Mouse (Mus musculus): ENCODE data around the gene Fut2. TPM values are rescaled to one million over a fixed set of nuclear protein-coding genes. Genes with fewer than 3 reads are reported as not detected.

Fut2 gene
- total and polyA plus RNA-seq, 2 experiments from 2014 or later: 0.13 TPM; not detected in 1

DNA sequence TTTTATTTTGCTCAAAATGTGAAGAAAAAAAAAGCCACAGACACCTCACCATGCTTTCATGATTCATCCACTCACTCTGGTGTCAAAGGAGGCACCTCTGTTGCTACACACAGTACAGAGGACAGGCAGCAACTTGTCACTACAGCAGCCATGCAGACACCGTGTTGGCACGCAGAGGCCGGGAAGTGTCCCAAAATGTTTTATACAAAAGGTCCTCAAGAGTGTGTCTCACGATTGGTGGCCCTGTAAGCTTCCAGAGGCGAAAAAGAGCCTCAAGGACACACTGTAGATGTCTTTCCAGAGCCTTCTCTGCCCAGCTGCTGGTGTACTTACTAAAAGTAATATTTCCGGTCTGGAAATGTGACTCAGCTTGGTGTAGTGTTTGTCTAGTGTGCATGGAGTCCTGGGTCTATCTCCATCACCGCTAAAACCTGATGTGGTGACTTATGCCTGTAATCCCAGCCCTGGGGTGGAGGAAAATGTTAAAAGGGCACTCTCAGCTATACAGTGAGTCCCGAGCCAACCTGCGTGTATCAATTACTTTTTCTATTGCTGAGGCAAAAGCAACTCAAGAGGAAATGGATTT is 60.4 kb downstream of the Fut2 start:
- Histone ChIP-seq H3K27me3 (ENCODE audit: insufficient read depth, low read length) (no peaks in the 10 kb centered on the region), H3K36me3 (ENCODE audit: insufficient read depth) (no peaks in the 10 kb centered on the region), H3K27ac (ENCODE audit: low read depth, low read length) (no peak overlapping the region), H3K4me1 (ENCODE audit: insufficient read depth) (no peaks in the 10 kb centered on the region), H3K4me3 (ENCODE audit: low read depth, low read length) (no peak overlapping the region), H3K4me2 (ENCODE audit: low read depth) (no peak overlapping the region), H3K9ac (no peak overlapping the region), H3K9me3 (ENCODE audit: low read length) (no peaks in the 10 kb centered on the region)
- no peak for TF ChIP-seq CTCF (IDR thresholded peaks at IDR 0.05; ENCODE audit: low read depth)
- 78% methylated on average over 9 of the region's 9 CpGs for WGBS
- ATAC-seq (no peak), DNase-seq (no peak)

DNA sequence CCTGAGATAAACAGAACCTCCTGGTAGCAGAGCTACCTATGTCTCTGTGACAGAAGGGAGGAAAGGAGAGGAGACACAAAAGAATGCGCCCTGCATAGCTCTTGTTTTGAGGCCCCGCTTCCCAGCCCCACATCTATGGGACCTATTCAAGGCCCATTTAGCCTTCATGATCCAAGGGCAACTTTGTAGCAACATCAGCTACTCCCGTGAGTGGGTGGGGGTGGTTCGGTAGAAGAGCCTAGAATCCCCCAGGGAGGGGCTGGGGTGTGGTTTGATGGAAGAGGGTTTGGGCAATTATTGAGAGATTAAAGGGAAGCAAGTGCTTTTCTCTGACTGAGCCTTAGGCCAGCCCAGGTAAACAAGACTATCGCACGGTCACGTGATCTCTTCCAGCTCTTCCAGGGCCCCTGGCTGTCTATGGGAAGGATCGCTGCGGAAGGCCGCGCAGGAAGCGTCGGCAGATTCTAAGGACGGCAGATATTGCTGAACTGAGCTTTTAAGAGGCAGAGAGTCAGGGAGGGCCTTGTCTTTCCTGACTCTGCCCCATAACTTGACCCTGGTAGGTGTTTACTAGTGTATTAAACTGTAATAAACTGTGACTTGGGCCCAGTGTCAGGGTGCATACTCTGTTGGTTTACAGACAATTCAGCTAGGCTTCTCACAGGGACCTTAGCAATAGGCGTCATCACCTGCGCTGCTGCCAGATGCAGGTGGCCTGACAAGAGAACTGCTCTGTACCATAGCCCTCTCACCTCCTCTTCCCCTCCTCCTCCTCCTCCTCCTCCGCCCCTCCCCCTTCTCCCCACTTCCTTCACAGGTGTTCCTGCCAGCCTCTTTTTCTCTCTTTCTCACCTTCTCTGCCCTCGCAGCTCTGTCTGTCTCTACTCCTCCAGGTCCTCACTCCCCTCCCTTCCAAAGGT is 67.0 kb downstream of the Fut2 start:
- Histone ChIP-seq H3K9ac (no peak overlapping the region), H3K4me3 (ENCODE audit: low read depth, low read length) (no peak overlapping the region), H3K9me3 (ENCODE audit: low read length) (no peaks in the 10 kb centered on the region), H3K36me3 (ENCODE audit: insufficient read depth) (no peaks in the 10 kb centered on the region), H3K4me1 (ENCODE audit: insufficient read depth) (no peaks in the 10 kb centered on the region), H3K27me3 (ENCODE audit: insufficient read depth, low read length) (no peaks in the 10 kb centered on the region), H3K27ac (ENCODE audit: low read depth, low read length) (no peak overlapping the region), H3K4me2 (ENCODE audit: low read depth) (no peak overlapping the region)
- no peak for DNase-seq
- TF ChIP-seq CTCF (IDR thresholded peaks at IDR 0.05; ENCODE audit: low read depth): no peak
- 53% methylated on average over 18 of the region's 18 CpGs for WGBS
- ATAC-seq: no peak

Other genes with a start within 250 kb of the Fut2 start
Only the 30 nearest of the 35 such genes appear.
- 2,541 and 3,015 TPM in 2 replicates for gene Ftl1, start 206.5 kb downstream of the Fut2 start, total RNA-seq (2014; rRNA removed)
- gene Ftl1, start 206.5 kb downstream of the Fut2 start, polyA plus RNA-seq (2015; fragmentation: Nextera tagmentation; extraction: Ambion mirVana): 5,542 and 6,210 TPM in 2 replicates
- gene Bax, start 199.5 kb downstream of the Fut2 start, total RNA-seq (2014; rRNA removed): 120 and 127 TPM in 2 replicates
- 276 and 297 TPM in 2 replicates for gene Bax, start 199.5 kb downstream of the Fut2 start, polyA plus RNA-seq (2015; fragmentation: Nextera tagmentation; extraction: Ambion mirVana)
- gene Tulp2, start 184.5 kb downstream of the Fut2 start, total RNA-seq (2014; rRNA removed): 0.19 and 0.46 TPM in 2 replicates
- 0.07 and 0.25 TPM in 2 replicates for gene Tulp2, start 184.5 kb downstream of the Fut2 start, polyA plus RNA-seq (2015; fragmentation: Nextera tagmentation; extraction: Ambion mirVana)
- gene Gm45808, start 179.6 kb downstream of the Fut2 start, total RNA-seq (2014; rRNA removed): not detected in 2 replicates
- not detected in 2 replicates for gene Gm45808, start 179.6 kb downstream of the Fut2 start, polyA plus RNA-seq (2015; fragmentation: Nextera tagmentation; extraction: Ambion mirVana)
- 3.5 and 4.9 TPM in 2 replicates for gene Dhdh, start 177.6 kb downstream of the Fut2 start, total RNA-seq (2014; rRNA removed)
- 1.9 and 3.6 TPM in 2 replicates for gene Dhdh, start 177.6 kb downstream of the Fut2 start, polyA plus RNA-seq (2015; fragmentation: Nextera tagmentation; extraction: Ambion mirVana)
- 76.8 and 107 TPM in 2 replicates for gene Nucb1, start 156.0 kb downstream of the Fut2 start, total RNA-seq (2014; rRNA removed)
- gene Nucb1, start 156.0 kb downstream of the Fut2 start, polyA plus RNA-seq (2015; fragmentation: Nextera tagmentation; extraction: Ambion mirVana): 103 and 122 TPM in 2 replicates
- gene Ppp1r15a, start 140.1 kb downstream of the Fut2 start, total RNA-seq (2014; rRNA removed): 17.1 and 23.8 TPM in 2 replicates
- 23.9 and 26.3 TPM in 2 replicates for gene Ppp1r15a, start 140.1 kb downstream of the Fut2 start, polyA plus RNA-seq (2015; fragmentation: Nextera tagmentation; extraction: Ambion mirVana)
- gene Plekha4, start 140.1 kb downstream of the Fut2 start, total RNA-seq (2014; rRNA removed): 1.2 and 2.9 TPM in 2 replicates
- 1.2 and 1.8 TPM in 2 replicates for gene Plekha4, start 140.1 kb downstream of the Fut2 start, polyA plus RNA-seq (2015; fragmentation: Nextera tagmentation; extraction: Ambion mirVana)
- not detected in 2 replicates for gene Hsd17b14, start 111.5 kb downstream of the Fut2 start, total RNA-seq (2014; rRNA removed)
- 0.13 and 0.63 TPM in 2 replicates for gene Hsd17b14, start 111.5 kb downstream of the Fut2 start, polyA plus RNA-seq (2015; fragmentation: Nextera tagmentation; extraction: Ambion mirVana)
- gene Bcat2, start 96.2 kb downstream of the Fut2 start, total RNA-seq (2014; rRNA removed): 13.7 and 14.2 TPM in 2 replicates
- gene Bcat2, start 96.2 kb downstream of the Fut2 start, polyA plus RNA-seq (2015; fragmentation: Nextera tagmentation; extraction: Ambion mirVana): 17.7 and 20.2 TPM in 2 replicates
- gene Fgf21, start 50.9 kb downstream of the Fut2 start, total RNA-seq (2014; rRNA removed): not detected in 2 replicates
- not detected in 2 replicates for gene Fgf21, start 50.9 kb downstream of the Fut2 start, polyA plus RNA-seq (2015; fragmentation: Nextera tagmentation; extraction: Ambion mirVana)
- gene Fut1, start 49.1 kb downstream of the Fut2 start, total RNA-seq (2014; rRNA removed): 0.08 and 0.29 TPM in 2 replicates
- not detected in 2 replicates for gene Fut1, start 49.1 kb downstream of the Fut2 start, polyA plus RNA-seq (2015; fragmentation: Nextera tagmentation; extraction: Ambion mirVana)
- 0.08 and 0.14 TPM in 2 replicates for gene Izumo1, start 44.6 kb downstream of the Fut2 start, total RNA-seq (2014; rRNA removed)
- not detected in 2 replicates for gene Izumo1, start 44.6 kb downstream of the Fut2 start, polyA plus RNA-seq (2015; fragmentation: Nextera tagmentation; extraction: Ambion mirVana)
- 26.5 and 37.4 TPM in 2 replicates for gene Rasip1, start 38.9 kb downstream of the Fut2 start, total RNA-seq (2014; rRNA removed)
- 22.8 and 27.2 TPM in 2 replicates for gene Rasip1, start 38.9 kb downstream of the Fut2 start, polyA plus RNA-seq (2015; fragmentation: Nextera tagmentation; extraction: Ambion mirVana)
- 2.2 and 2.8 TPM in 2 replicates for gene Mamstr, start 26.4 kb downstream of the Fut2 start, total RNA-seq (2014; rRNA removed)
- 2.6 TPM in 2 replicates for gene Mamstr, start 26.4 kb downstream of the Fut2 start, polyA plus RNA-seq (2015; fragmentation: Nextera tagmentation; extraction: Ambion mirVana)
- 0.23 and 0.33 TPM in 2 replicates for gene Ntn5, start 17.6 kb upstream of the Fut2 start, total RNA-seq (2014; rRNA removed)
- gene Ntn5, start 17.6 kb upstream of the Fut2 start, polyA plus RNA-seq (2015; fragmentation: Nextera tagmentation; extraction: Ambion mirVana): 0.47 and 0.79 TPM in 2 replicates
- 0.52 and 0.62 TPM in 2 replicates for gene Sec1, start 28.0 kb upstream of the Fut2 start, total RNA-seq (2014; rRNA removed)
- gene Sec1, start 28.0 kb upstream of the Fut2 start, polyA plus RNA-seq (2015; fragmentation: Nextera tagmentation; extraction: Ambion mirVana): 0.18 and 0.34 TPM in 2 replicates
- gene Car11, start 33.4 kb upstream of the Fut2 start, total RNA-seq (2014; rRNA removed): 104 and 122 TPM in 2 replicates
- 92.1 and 102 TPM in 2 replicates for gene Car11, start 33.4 kb upstream of the Fut2 start, polyA plus RNA-seq (2015; fragmentation: Nextera tagmentation; extraction: Ambion mirVana)
- 9.0 and 11.7 TPM in 2 replicates for gene Dbp, start 38.7 kb upstream of the Fut2 start, total RNA-seq (2014; rRNA removed)
- gene Dbp, start 38.7 kb upstream of the Fut2 start, polyA plus RNA-seq (2015; fragmentation: Nextera tagmentation; extraction: Ambion mirVana): 6.4 and 6.6 TPM in 2 replicates
- gene Rpl18, start 49.1 kb upstream of the Fut2 start, total RNA-seq (2014; rRNA removed): 891 and 1,057 TPM in 2 replicates
- 517 and 655 TPM in 2 replicates for gene Rpl18, start 49.1 kb upstream of the Fut2 start, polyA plus RNA-seq (2015; fragmentation: Nextera tagmentation; extraction: Ambion mirVana)
- 19.6 and 21.5 TPM in 2 replicates for gene Sphk2, start 51.6 kb upstream of the Fut2 start, total RNA-seq (2014; rRNA removed)
- 16.5 and 18.7 TPM in 2 replicates for gene Sphk2, start 51.6 kb upstream of the Fut2 start, polyA plus RNA-seq (2015; fragmentation: Nextera tagmentation; extraction: Ambion mirVana)
- gene Fam83e, start 54.8 kb upstream of the Fut2 start, total RNA-seq (2014; rRNA removed): 0.31 and 0.33 TPM in 2 replicates
- 0.09 TPM in 1 of 2 replicates, not detected in the other for gene Fam83e, start 54.8 kb upstream of the Fut2 start, polyA plus RNA-seq (2015; fragmentation: Nextera tagmentation; extraction: Ambion mirVana)
- not detected in 2 replicates for gene Spaca4, start 59.4 kb upstream of the Fut2 start, total RNA-seq (2014; rRNA removed)
- gene Spaca4, start 59.4 kb upstream of the Fut2 start, polyA plus RNA-seq (2015; fragmentation: Nextera tagmentation; extraction: Ambion mirVana): not detected in 2 replicates
- gene Lmtk3, start 117.3 kb upstream of the Fut2 start, total RNA-seq (2014; rRNA removed): 128 and 144 TPM in 2 replicates
- gene Lmtk3, start 117.3 kb upstream of the Fut2 start, polyA plus RNA-seq (2015; fragmentation: Nextera tagmentation; extraction: Ambion mirVana): 8.9 and 12.5 TPM in 2 replicates
- gene Sult2b1, start 118.3 kb upstream of the Fut2 start, total RNA-seq (2014; rRNA removed): 6.5 and 8.9 TPM in 2 replicates
- gene Sult2b1, start 118.3 kb upstream of the Fut2 start, polyA plus RNA-seq (2015; fragmentation: Nextera tagmentation; extraction: Ambion mirVana): 9.6 and 10.0 TPM in 2 replicates
- 253 and 270 TPM in 2 replicates for gene Cyth2, start 148.2 kb upstream of the Fut2 start, total RNA-seq (2014; rRNA removed)
- 282 and 317 TPM in 2 replicates for gene Cyth2, start 148.2 kb upstream of the Fut2 start, polyA plus RNA-seq (2015; fragmentation: Nextera tagmentation; extraction: Ambion mirVana)
- gene Kcnj14, start 158.4 kb upstream of the Fut2 start, total RNA-seq (2014; rRNA removed): 0.54 and 1.00 TPM in 2 replicates
- gene Kcnj14, start 158.4 kb upstream of the Fut2 start, polyA plus RNA-seq (2015; fragmentation: Nextera tagmentation; extraction: Ambion mirVana): 0.48 and 1.1 TPM in 2 replicates
- gene Grwd1, start 164.6 kb upstream of the Fut2 start, total RNA-seq (2014; rRNA removed): 39.3 and 41.8 TPM in 2 replicates
- gene Grwd1, start 164.6 kb upstream of the Fut2 start, polyA plus RNA-seq (2015; fragmentation: Nextera tagmentation; extraction: Ambion mirVana): 55.9 and 60.7 TPM in 2 replicates
- gene Kdelr1, start 206.4 kb upstream of the Fut2 start, total RNA-seq (2014; rRNA removed): 129 TPM in 2 replicates
- 45.8 and 49.6 TPM in 2 replicates for gene Kdelr1, start 206.4 kb upstream of the Fut2 start, polyA plus RNA-seq (2015; fragmentation: Nextera tagmentation; extraction: Ambion mirVana)
- gene Grin2d, start 212.0 kb upstream of the Fut2 start, total RNA-seq (2014; rRNA removed): 9.0 and 12.9 TPM in 2 replicates
- gene Grin2d, start 212.0 kb upstream of the Fut2 start, polyA plus RNA-seq (2015; fragmentation: Nextera tagmentation; extraction: Ambion mirVana): 1.9 and 3.4 TPM in 2 replicates

Measured in forebrain, postnatal 0 days (tissue).